Mouse (Mus musculus) midbrain, embryonic 10.5 days (tissue): ENCODE measurements around the gene Jam2. TPM values are rescaled to one million over a fixed set of nuclear protein-coding genes. Genes with fewer than 3 reads are reported as not detected.

Experiments
- DNase-seq: peaks from one replicate; pipeline ENCODE4 v3.0.0-alpha.2; 2017; ENCODE audit warnings: low spot score
- H3K27ac ChIP-seq: fragments of 300-500 bp; sonication (generic); replicated peaks from 2 replicates; pipeline ENCODE4 v1.5.1; 2016; ENCODE audit warnings: mild to moderate bottlenecking
- H3K27me3 ChIP-seq: fragments of 300-500 bp; sonication (generic); 2 replicates; pipeline ENCODE4 v1.6.1; 2016; ENCODE audit warnings: low read depth, mild to moderate bottlenecking; ENCODE audit not compliant: poor library complexity, severe bottlenecking
- H3K36me3 ChIP-seq: fragments of 300-500 bp; sonication (generic); 2 replicates; pipeline ENCODE4 v1.6.1; 2016; ENCODE audit warnings: mild to moderate bottlenecking, moderate library complexity
- H3K4me1 ChIP-seq: fragments of 300-500 bp; sonication (generic); 2 replicates; pipeline ENCODE4 v1.6.1; 2016
- H3K4me3 ChIP-seq: fragments of 300-500 bp; sonication (generic); 2 replicates; pipeline ENCODE4 v1.5.1; 2016; ENCODE audit warnings: mild to moderate bottlenecking, moderate library complexity
- H3K9me3 ChIP-seq: fragments of 300-500 bp; sonication (generic); replicated peaks from 2 replicates; pipeline ENCODE4 v1.6.1; 2016; ENCODE audit warnings: mild to moderate bottlenecking
- WGBS: fragments of 180-500 bp; shearing (Covaris S2); methylation state at CpG from one replicate; pipeline ENCODE4 v1.1.7; 2016; 5-methylcytosine and 5-hydroxymethylcytosine counted together
- polyA plus RNA-seq: library from polyadenylated mRNA; unstranded; fragments of >200 nt; fragmentation: Nextera tagmentation; extraction: Ambion mirVana; gene quantifications from 2 replicates; pipeline ENCODE4 v1.2.1, GENCODE M21; 2016

The Jam2 gene
- polyA plus RNA-seq, 1 experiment from 2014 or later = 53.0 TPM

GRCm38 (mm10) chr16:84772496-84773267, 1.2 kb upstream of the Jam2 start:
- peak overlapping the region; percentile 99 for H3K27ac ChIP-seq
- H3K9me3 ChIP-seq = no peaks in the 10 kb centered on the region
- peak; percentile 82 for DNase-seq
- H3K36me3 ChIP-seq = peaks cover 9% of the 10 kb centered on the region
- H3K4me3 ChIP-seq = peak overlapping the region; percentile 85
- no peaks in the 10 kb centered on the region for H3K27me3 ChIP-seq
- WGBS = 7% methylated on average over 8 of the region's 8 CpGs
- peaks cover 29% of the 10 kb centered on the region for H3K4me1 ChIP-seq

GRCm38 (mm10) chr16:84773268-84773861, 558 bp upstream of the Jam2 start:
- H3K27me3 ChIP-seq = no peaks in the 10 kb centered on the region
- peaks cover 16% of the 10 kb centered on the region for H3K36me3 ChIP-seq
- no peak for DNase-seq
- H3K4me1 ChIP-seq = peaks cover 29% of the 10 kb centered on the region
- peak overlapping the region; percentile 99 for H3K27ac ChIP-seq
- 2% methylated on average over 15 of the region's 15 CpGs for WGBS
- H3K4me3 ChIP-seq = peak overlapping the region; percentile 85
- no peaks in the 10 kb centered on the region for H3K9me3 ChIP-seq

DNA sequence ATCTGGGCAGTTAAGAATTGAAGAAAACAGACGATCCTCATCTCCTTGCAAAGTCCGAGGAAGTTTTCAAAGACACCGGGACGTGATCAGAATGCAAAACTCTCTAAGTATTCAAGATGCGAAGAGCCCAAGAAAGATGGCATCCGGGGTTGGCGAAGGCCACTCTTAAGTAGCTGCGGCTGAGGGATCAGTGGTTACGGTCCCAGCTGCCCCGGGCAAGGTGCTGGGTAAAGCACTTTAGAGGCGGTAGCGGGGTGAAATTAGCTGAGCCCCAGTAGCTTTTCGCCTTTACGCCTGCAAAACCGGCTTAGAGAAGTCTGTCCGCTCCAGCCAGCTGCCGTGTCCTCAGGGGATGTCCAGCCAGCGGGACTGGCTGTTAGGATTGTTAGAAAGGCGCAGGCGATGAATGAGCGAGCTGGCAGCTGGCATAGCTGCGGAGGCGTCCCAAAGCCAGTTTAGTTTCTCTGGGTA, 873 bp downstream of the Jam2 start:
- H3K9me3 ChIP-seq = no peaks in the 10 kb centered on the region; the same call in 1 of the 2 replicates
- peaks cover 30% of the 10 kb centered on the region for H3K36me3 ChIP-seq
- peak overlapping the region; percentile 99 for H3K27ac ChIP-seq
- peak; percentile 74 for DNase-seq
- peaks cover 29% of the 10 kb centered on the region for H3K4me1 ChIP-seq
- WGBS = under 1% methylated on average over 23 of the region's 23 CpGs
- H3K4me3 ChIP-seq = peak overlapping the region; percentile 85
- H3K27me3 ChIP-seq = no peaks in the 10 kb centered on the region

- no peaks in the 10 kb centered on the region for H3K27me3 ChIP-seq
- WGBS = 33% methylated on average over 11 of the region's 11 CpGs
- H3K4me1 ChIP-seq = peaks cover 29% of the 10 kb centered on the region
- H3K9me3 ChIP-seq = no peaks in the 10 kb centered on the region; the same call in 1 of the 2 replicates
- no peak for DNase-seq
- peak overlapping the region; percentile 85 for H3K4me3 ChIP-seq
- peak overlapping the region; percentile 99 for H3K27ac ChIP-seq
- H3K36me3 ChIP-seq = peaks cover 34% of the 10 kb centered on the region
Measured at GRCm38 (mm10) chr16:84775356-84775755, 1.4 kb downstream of the Jam2 start.

DNA sequence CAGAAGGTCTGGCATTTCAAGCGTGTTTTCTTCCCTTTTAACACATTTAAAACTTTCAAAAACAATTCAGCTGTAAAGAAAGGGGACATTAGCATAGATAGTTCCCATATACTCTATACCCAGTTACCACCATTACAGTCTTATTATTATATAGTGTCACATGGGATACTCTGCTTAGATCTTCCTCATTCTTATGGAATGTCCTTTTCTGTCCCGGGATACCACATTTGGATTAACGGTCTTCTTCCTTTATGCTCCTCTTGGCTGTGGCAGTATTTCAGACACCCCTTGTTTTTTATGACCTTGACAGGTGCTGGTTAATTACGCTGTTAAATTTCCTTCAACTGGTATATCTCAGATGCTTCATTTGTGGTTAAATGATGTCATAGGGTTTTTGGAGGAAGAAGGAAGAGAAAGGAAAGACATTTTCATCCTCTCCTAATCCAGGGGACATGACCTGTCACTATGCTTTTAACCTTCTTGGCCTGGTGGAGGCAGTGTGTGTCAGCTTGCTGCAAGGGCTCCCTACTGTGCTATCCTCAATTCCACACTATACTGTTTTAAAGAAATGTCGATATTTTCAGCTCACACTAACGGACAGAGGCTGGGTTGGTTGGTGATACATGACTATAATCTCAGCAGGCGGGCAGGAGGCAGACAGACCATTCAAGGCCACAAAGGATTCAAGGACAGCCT, 2.3 kb downstream of the Jam2 start:
- Histone ChIP-seq H3K27ac (no peak overlapping the region), H3K4me1 (peaks cover 29% of the 10 kb centered on the region), H3K9me3 (no peaks in the 10 kb centered on the region; the same call in 1 of the 2 replicates), H3K27me3 (no peaks in the 10 kb centered on the region), H3K4me3 (peak overlapping the region; percentile 85), H3K36me3 (peaks cover 34% of the 10 kb centered on the region)
- 64% methylated on average over 7 of the region's 7 CpGs for WGBS
- no peak for DNase-seq

DNA sequence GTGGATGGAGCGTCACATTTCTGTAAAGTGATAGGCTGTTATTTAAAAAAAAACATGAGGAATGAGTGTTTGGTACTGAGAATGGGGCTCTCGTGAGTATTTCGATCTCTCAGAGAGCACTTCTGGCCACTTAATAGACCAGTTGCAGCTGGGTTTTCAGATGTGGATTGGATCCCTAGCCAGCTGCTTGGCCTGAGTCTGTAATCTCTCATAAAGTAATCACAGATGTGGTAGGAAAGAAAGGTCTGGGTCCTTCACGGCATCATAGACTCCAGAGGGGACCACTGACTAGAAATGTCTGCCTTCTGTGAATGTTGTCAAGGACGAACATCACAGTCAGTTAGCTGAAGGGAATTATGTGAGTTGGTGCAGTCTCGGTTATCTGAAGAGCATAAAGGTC, 4.5 kb downstream of the Jam2 start:
- DNase-seq = no peak
- 88% methylated on average over 6 of the region's 6 CpGs for WGBS

GRCm38 (mm10) chr16:84778861-84779630, 5.1 kb downstream of the Jam2 start:
- H3K36me3 ChIP-seq = peaks cover 34% of the 10 kb centered on the region
- no peak for DNase-seq
- no peaks in the 10 kb centered on the region for H3K27me3 ChIP-seq
- WGBS = 89% methylated on average over 6 of the region's 6 CpGs
- H3K4me3 ChIP-seq = no peak overlapping the region
- peaks cover 22% of the 10 kb centered on the region for H3K4me1 ChIP-seq
- H3K9me3 ChIP-seq = no peaks in the 10 kb centered on the region; the same call in 1 of the 2 replicates
- H3K27ac ChIP-seq = no peak overlapping the region

More for the DNA sequence above, 4.5 kb downstream of the Jam2 start:
- peaks cover 20% of the 10 kb centered on the region for H3K4me1 ChIP-seq
- peaks cover 34% of the 10 kb centered on the region for H3K36me3 ChIP-seq
- no peaks in the 10 kb centered on the region; the same call in 1 of the 2 replicates for H3K9me3 ChIP-seq
- H3K27ac ChIP-seq = no peak overlapping the region
- no peak overlapping the region for H3K4me3 ChIP-seq
- no peaks in the 10 kb centered on the region for H3K27me3 ChIP-seq

DNA sequence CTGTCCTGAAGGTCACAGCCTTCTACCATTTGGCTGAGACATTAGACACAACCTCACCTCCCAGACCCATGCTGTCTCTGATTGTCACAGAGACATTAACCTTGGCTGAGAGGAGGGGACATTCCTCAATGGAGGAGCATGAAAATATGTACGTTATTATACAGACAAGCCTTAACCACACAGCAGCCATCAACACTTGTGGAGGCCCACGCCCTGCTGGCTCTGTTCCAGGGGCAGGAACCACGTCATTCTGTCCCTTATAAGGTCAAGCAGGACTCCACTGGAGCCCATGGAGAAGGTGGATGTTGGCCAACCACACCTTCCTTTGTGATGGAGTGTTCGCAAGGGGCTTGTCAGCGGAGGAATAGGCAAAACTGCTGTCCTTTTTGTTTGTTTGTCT, 5.8 kb downstream of the Jam2 start:
- peaks cover 28% of the 10 kb centered on the region for H3K4me1 ChIP-seq
- no peaks in the 10 kb centered on the region; the same call in 1 of the 2 replicates for H3K9me3 ChIP-seq
- peaks cover 34% of the 10 kb centered on the region for H3K36me3 ChIP-seq
- WGBS = 86% methylated on average over 5 of the region's 5 CpGs
- no peaks in the 10 kb centered on the region for H3K27me3 ChIP-seq
- H3K27ac ChIP-seq = no peak overlapping the region
- H3K4me3 ChIP-seq = no peak overlapping the region
- DNase-seq = no peak

DNA sequence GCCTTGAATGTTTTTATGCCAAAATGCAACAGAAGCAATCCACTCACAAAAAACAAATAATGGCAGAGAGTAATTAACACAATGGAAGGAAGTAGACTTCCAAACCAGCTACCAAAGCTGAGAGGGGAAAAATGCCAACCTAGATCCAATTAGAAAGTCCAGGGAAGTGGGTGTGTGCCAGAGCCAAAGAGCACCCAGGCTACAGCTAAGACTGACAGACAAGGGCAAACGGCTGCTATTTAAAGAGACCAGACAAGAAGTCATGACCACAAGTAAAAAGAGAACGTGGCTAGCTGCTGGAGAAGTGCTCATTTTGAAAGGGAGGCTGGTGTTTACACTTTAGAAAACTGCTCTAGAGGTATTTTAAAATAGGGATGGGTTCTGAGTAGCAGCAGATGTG, 9.4 kb downstream of the Jam2 start:
- H3K4me1 ChIP-seq = peaks cover 21% of the 10 kb centered on the region
- H3K4me3 ChIP-seq = no peak overlapping the region
- no peaks in the 10 kb centered on the region; the same call in 1 of the 2 replicates for H3K9me3 ChIP-seq
- no peak for DNase-seq
- H3K36me3 ChIP-seq = peaks cover 34% of the 10 kb centered on the region
- no peak overlapping the region for H3K27ac ChIP-seq
- no peaks in the 10 kb centered on the region for H3K27me3 ChIP-seq
- WGBS = 56% methylated on average over 2 of the region's 2 CpGs

- Histone ChIP-seq H3K36me3 (peaks cover 33% of the 10 kb centered on the region), H3K9me3 (no peaks in the 10 kb centered on the region), H3K4me1 (peaks cover 21% of the 10 kb centered on the region), H3K27ac (no peak overlapping the region), H3K27me3 (no peaks in the 10 kb centered on the region), H3K4me3 (0 out of 2 replicates have a peak overlapping the region, but pooled peaks have one; percentile 2)
- peak; percentile 15 for DNase-seq
- WGBS = 10% methylated on average over 7 of the region's 7 CpGs
Measured at GRCm38 (mm10) chr16:84784966-84785365, 11.0 kb downstream of the Jam2 start.

DNA sequence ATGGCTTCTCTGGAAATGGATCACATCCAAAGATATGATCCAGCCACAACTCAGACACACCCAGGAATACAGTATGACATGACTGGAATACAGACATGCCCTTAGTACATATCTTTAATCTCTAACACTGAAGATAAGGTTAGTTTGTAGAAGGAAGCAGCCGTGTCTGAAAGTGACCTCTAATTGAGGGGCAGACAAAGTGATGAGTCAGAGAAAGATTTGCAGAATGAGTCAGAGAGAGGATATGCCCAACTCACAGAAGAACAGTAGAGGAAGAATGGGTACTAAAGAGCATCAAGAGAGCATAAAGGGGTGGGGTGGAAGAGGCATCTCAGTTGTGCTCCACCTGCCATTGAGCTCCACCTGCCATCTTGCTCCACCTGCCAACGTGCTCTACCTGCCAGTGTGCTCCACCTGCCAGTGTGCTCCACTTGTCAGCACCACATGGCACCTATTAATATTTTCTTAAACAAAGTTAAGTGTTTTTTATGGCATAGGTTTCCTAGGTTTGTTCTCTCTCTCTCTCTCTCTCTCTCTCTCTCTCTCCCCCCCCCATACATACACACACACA, 16.8 kb downstream of the Jam2 start:
- no peak for DNase-seq
- H3K36me3 ChIP-seq = peaks cover 55% of the 10 kb centered on the region
- H3K4me3 ChIP-seq = no peak overlapping the region
- H3K27me3 ChIP-seq = no peaks in the 10 kb centered on the region
- H3K4me1 ChIP-seq = no peaks in the 10 kb centered on the region
- H3K9me3 ChIP-seq = 0 out of 2 replicates have a peak, but pooled peaks cover 6% of the 10 kb centered on the region
- no peak overlapping the region for H3K27ac ChIP-seq
- 94% methylated on average over 2 of the region's 2 CpGs for WGBS

DNA sequence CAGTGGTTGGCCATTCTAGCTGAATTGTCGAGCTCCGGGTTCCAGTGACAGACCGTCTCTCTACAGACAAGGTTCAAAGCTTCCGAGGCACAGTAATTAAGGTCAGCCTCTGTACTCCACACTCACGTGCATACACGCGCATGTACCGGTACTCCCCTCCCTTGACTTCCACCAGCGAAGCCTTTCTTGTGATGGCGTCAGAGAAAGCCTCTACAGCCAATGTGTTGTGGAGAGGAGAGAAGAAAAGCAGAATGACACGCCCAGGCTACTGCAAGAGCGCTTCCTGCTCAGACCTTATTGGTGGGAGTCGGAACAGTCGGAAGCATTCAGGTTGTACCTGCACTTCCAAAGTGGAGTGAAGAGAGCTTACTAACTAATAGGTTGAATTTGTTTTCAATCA, 19.5 kb downstream of the Jam2 start:
- Histone ChIP-seq H3K4me1 (no peaks in the 10 kb centered on the region), H3K27me3 (no peaks in the 10 kb centered on the region), H3K36me3 (peaks cover 40% of the 10 kb centered on the region), H3K9me3 (0 out of 2 replicates have a peak, but pooled peaks cover 6% of the 10 kb centered on the region), H3K27ac (no peak overlapping the region), H3K4me3 (no peak overlapping the region)
- 89% methylated on average over 14 of the region's 14 CpGs for WGBS
- DNase-seq = no peak
